Mouse (Mus musculus) stomach, embryonic 14.5 days (tissue): ENCODE measurements around the gene Vwa2. TPM values are rescaled to one million over a fixed set of nuclear protein-coding genes. Genes with fewer than 3 reads are reported as not detected.
A peak's percentile ranks its signal among the peaks of the same experiment; 100 is the strongest.

ENCODE experiments used
- ATAC-seq: fragments of 200-750 bp; cut with Nextera tagmentation; 2 replicates; pipeline ENCODE4 v1.8.0; 2017; ENCODE audit warnings: low read depth, moderate TSS enrichment; ENCODE audit not compliant: insufficient number of reproducible peaks, insufficient read depth, low FRiP score
- H3K27ac ChIP-seq: fragments of 300-500 bp; sonication (generic); 2 replicates; pipeline ENCODE4 v1.5.1; 2014; ENCODE audit warnings: mild to moderate bottlenecking, low read length, moderate library complexity, mixed read lengths
- H3K27me3 ChIP-seq: fragments of 300-500 bp; sonication (generic); 2 replicates; pipeline ENCODE4 v1.6.1; 2014; ENCODE audit warnings: low read length, control low read depth, mixed read lengths; ENCODE audit not compliant: control insufficient read depth, insufficient read depth
- H3K36me3 ChIP-seq: fragments of 300-500 bp; sonication (generic); 2 replicates; pipeline ENCODE4 v1.6.1; 2014; ENCODE audit warnings: mild to moderate bottlenecking, control low read depth, low read length, moderate library complexity, mixed read lengths; ENCODE audit not compliant: control insufficient read depth, insufficient read depth
- H3K4me1 ChIP-seq: fragments of 300-500 bp; sonication (generic); 2 replicates; pipeline ENCODE4 v1.6.1; 2014; ENCODE audit warnings: low read length, control low read depth, mixed read lengths; ENCODE audit not compliant: control insufficient read depth, insufficient read depth
- H3K4me2 ChIP-seq: fragments of 300-500 bp; sonication (generic); replicated peaks from 2 replicates; pipeline ENCODE4 v1.6.1; 2014; ENCODE audit warnings: low read depth, low read length, control low read depth
- H3K4me3 ChIP-seq: fragments of 300-500 bp; sonication (generic); 2 replicates; pipeline ENCODE4 v1.5.1; 2014; ENCODE audit warnings: low read depth, low read length, control low read depth
- H3K9ac ChIP-seq: fragments of 300-500 bp; sonication (generic); replicated peaks from 2 replicates; pipeline ENCODE4 v1.6.1; 2014; ENCODE audit warnings: low read depth, mild to moderate bottlenecking, control low read depth, low read length, moderate library complexity, mixed read lengths
- H3K9me3 ChIP-seq: fragments of 300-500 bp; sonication (generic); 2 replicates; pipeline ENCODE4 v1.6.1; 2016; ENCODE audit warnings: low read depth, low read length, control low read depth; ENCODE audit not compliant: control insufficient read depth
- WGBS: fragments of 180-500 bp; shearing (Covaris S2); extraction: QIAGEN DNeasy Blood & Tissue Kit; methylation state at CpG from one replicate; pipeline ENCODE4 v1.1.7; 2014; 5-methylcytosine and 5-hydroxymethylcytosine counted together
- polyA plus RNA-seq: library from polyadenylated mRNA; unstranded; fragments of >200 nt; fragmentation: Nextera tagmentation; extraction: Ambion mirVana; gene quantifications from 2 replicates; pipeline ENCODE4 v1.2.1, GENCODE M21; 2014

Gene Vwa2
- polyA plus RNA-seq, 1 experiment from 2014 or later: 3.3 TPM

GRCm38 (mm10) chr19:56945621-56946020, 71.6 kb downstream of the Vwa2 start:
- H3K36me3 ChIP-seq: 0 out of 2 replicates have a peak, but pooled peaks cover 3% of the 10 kb centered on the region
- H3K9me3 ChIP-seq: no peaks in the 10 kb centered on the region
- H3K4me1 ChIP-seq: no peaks in the 10 kb centered on the region
- H3K9ac ChIP-seq: no peak overlapping the region
- no peak overlapping the region for H3K4me3 ChIP-seq
- H3K27ac ChIP-seq: no peak overlapping the region
- WGBS: 82% methylated on average over 2 of the region's 2 CpGs
- H3K4me2 ChIP-seq: no peak overlapping the region
- no peak for ATAC-seq
- no peaks in the 10 kb centered on the region for H3K27me3 ChIP-seq

- no peak for ATAC-seq
- 0 out of 2 replicates have a peak, but pooled peaks cover 3% of the 10 kb centered on the region for H3K36me3 ChIP-seq
- H3K27ac ChIP-seq: no peak overlapping the region
- H3K9me3 ChIP-seq: no peaks in the 10 kb centered on the region
- WGBS: 81% methylated on average over 7 of the region's 7 CpGs
- no peak overlapping the region for H3K4me3 ChIP-seq
- H3K4me2 ChIP-seq: no peak overlapping the region
- H3K27me3 ChIP-seq: no peaks in the 10 kb centered on the region
- no peaks in the 10 kb centered on the region for H3K4me1 ChIP-seq
- no peak overlapping the region for H3K9ac ChIP-seq
Observed at GRCm38 (mm10) chr19:56946277-56946676, 72.2 kb downstream of the Vwa2 start.

GRCm38 (mm10) chr19:56946727-56947126, 72.7 kb downstream of the Vwa2 start:
- H3K27me3 ChIP-seq: no peaks in the 10 kb centered on the region
- ATAC-seq: no peak
- 81% methylated on average over 3 of the region's 3 CpGs for WGBS
- no peaks in the 10 kb centered on the region for H3K4me1 ChIP-seq
- no peak overlapping the region for H3K9ac ChIP-seq
- H3K36me3 ChIP-seq: 0 out of 2 replicates have a peak, but pooled peaks cover 3% of the 10 kb centered on the region
- H3K4me3 ChIP-seq: no peak overlapping the region
- no peak overlapping the region for H3K27ac ChIP-seq
- no peak overlapping the region for H3K4me2 ChIP-seq
- no peaks in the 10 kb centered on the region for H3K9me3 ChIP-seq

GRCm38 (mm10) chr19:56947971-56948610, 74.0 kb downstream of the Vwa2 start:
- H3K27me3 ChIP-seq: no peaks in the 10 kb centered on the region
- WGBS: 62% methylated on average over 6 of the region's 6 CpGs
- no peaks in the 10 kb centered on the region for H3K9me3 ChIP-seq
- no peak overlapping the region for H3K4me3 ChIP-seq
- H3K27ac ChIP-seq: no peak overlapping the region
- H3K4me2 ChIP-seq: no peak overlapping the region
- no peaks in the 10 kb centered on the region for H3K36me3 ChIP-seq
- no peak for ATAC-seq
- H3K9ac ChIP-seq: no peak overlapping the region
- no peaks in the 10 kb centered on the region for H3K4me1 ChIP-seq

GRCm38 (mm10) chr19:56949868-56950267, 75.8 kb downstream of the Vwa2 start:
- Histone ChIP-seq H3K4me1 (0 out of 2 replicates have a peak, but pooled peaks cover 10% of the 10 kb centered on the region), H3K27me3 (no peaks in the 10 kb centered on the region), H3K9me3 (no peaks in the 10 kb centered on the region), H3K36me3 (no peaks in the 10 kb centered on the region), H3K4me2 (no peak overlapping the region), H3K4me3 (no peak overlapping the region), H3K27ac (no peak overlapping the region), H3K9ac (no peak overlapping the region)
- ATAC-seq: no peak
- 58% methylated on average over 8 of the region's 8 CpGs for WGBS

GRCm38 (mm10) chr19:56950818-56951217, 76.8 kb downstream of the Vwa2 start:
- Histone ChIP-seq H3K9me3 (no peaks in the 10 kb centered on the region), H3K4me1 (0 out of 2 replicates have a peak, but pooled peaks cover 10% of the 10 kb centered on the region), H3K4me2 (no peak overlapping the region), H3K27ac (no peak overlapping the region), H3K9ac (no peak overlapping the region), H3K4me3 (no peak overlapping the region), H3K36me3 (no peaks in the 10 kb centered on the region), H3K27me3 (no peaks in the 10 kb centered on the region)
- WGBS: 84% methylated on average over 7 of the region's 7 CpGs
- ATAC-seq: no peak

GRCm38 (mm10) chr19:56953856-56954255, 79.8 kb downstream of the Vwa2 start:
- H3K4me1 ChIP-seq: peaks cover 22% of the 10 kb centered on the region
- ATAC-seq: no peak
- H3K27ac ChIP-seq: peak overlapping the region; percentile 61; the same call in 1 of the 2 replicates

GRCm38 (mm10) chr19:56954857-56955256, 80.8 kb downstream of the Vwa2 start:
- Histone ChIP-seq H3K4me2 (no peak overlapping the region), H3K27me3 (no peaks in the 10 kb centered on the region), H3K9me3 (no peaks in the 10 kb centered on the region), H3K4me3 (no peak overlapping the region), H3K27ac (no peak overlapping the region), H3K4me1 (peaks cover 32% of the 10 kb centered on the region), H3K9ac (no peak overlapping the region), H3K36me3 (no peaks in the 10 kb centered on the region)
- 86% methylated on average over 13 of the region's 13 CpGs for WGBS
- no peak for ATAC-seq

More at GRCm38 (mm10) chr19:56953856-56954255, 79.8 kb downstream of the Vwa2 start:
- H3K9ac ChIP-seq: no peak overlapping the region
- 53% methylated on average over 4 of the region's 4 CpGs for WGBS
- no peaks in the 10 kb centered on the region for H3K9me3 ChIP-seq
- no peaks in the 10 kb centered on the region for H3K36me3 ChIP-seq
- H3K4me3 ChIP-seq: no peak overlapping the region
- H3K4me2 ChIP-seq: no peak overlapping the region
- no peaks in the 10 kb centered on the region for H3K27me3 ChIP-seq
